Mouse (Mus musculus): Measurements from ENCODE around the gene Rps5. TPM values are rescaled to one million over a fixed set of nuclear protein-coding genes. Genes with fewer than 3 reads are reported as not detected.
A peak's percentile ranks its signal among the peaks of the same experiment; 100 is the strongest.
"Not testable (repeated sequence)": the region's sequence is repeated elsewhere in the genome, so short reads cannot be mapped to it uniquely, and the experiment has no call there.

The Rps5 gene
- 100 to 1,000 TPM; 502 to 620 (median 561) TPM for total RNA-seq (2022)

DNA sequence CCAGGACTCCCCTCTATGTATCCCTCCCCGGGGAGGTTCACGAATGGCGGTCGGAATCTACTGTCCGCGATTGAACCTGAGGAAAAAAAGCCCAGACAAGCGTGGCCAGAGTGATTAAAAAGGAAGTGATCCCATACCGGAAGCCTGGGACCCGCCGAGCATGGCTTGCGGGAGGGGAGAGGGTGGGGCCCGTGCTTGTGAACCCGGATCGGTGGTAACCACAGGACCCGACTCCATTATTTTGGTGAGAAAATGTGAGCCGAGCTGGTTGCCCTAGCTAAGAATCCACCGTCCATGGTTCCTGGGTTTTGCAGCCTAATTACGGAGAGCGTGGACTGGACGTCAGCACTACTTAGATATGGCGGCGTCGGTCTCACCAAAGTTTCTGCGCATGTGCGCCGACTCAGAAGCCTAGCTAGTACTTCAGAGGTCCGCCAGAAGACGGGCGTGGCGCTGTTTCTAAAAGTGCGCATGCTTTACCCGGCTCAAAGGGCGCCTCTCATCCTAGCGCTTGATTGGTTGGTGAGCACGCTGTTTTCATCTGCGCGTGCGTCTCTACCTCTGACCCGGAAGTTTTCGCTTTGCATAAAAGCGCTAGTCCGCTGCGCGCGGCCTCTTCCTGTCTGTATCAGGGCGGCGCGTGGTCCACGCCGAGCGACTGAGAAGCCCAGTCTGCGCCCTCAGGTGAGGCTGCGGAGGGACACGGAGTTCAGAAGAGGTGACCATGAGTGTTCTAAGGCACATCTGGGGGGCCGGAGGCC lies at the start of gene Rps5:
Gene Rps5 (plus strand): TSS at position 586 of the 761 bp plus-strand sequence.
- peak; percentile 99 for DNase-seq (ENCODE audit: low spot score)

DNA sequence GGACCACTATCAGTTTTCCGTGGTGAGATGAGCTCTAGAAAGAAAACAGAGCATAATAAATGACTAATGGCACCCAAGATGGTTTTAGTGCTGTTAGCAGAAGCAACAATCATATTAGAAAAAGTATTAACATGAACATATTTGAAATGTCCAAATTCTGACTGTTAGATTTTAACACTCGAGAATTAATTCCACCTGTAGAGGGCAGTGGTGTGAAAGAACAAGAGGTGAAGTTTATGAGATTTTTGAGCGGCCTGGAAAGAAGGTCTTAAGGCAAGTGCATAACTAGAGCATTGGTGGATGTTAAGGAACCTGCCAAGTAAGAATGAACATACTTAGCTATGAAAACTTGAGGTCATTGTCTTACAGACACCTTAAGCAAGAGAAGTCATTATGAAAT lies 47.8 kb upstream of the Rps5 start:
- DNase-seq (ENCODE audit: low spot score) = peak; percentile 38

GRCm38 (mm10) chr7:12880036-12880435 lies 42.1 kb upstream of the Rps5 start:
- DNase-seq (ENCODE audit: low spot score) = no peak

DNA sequence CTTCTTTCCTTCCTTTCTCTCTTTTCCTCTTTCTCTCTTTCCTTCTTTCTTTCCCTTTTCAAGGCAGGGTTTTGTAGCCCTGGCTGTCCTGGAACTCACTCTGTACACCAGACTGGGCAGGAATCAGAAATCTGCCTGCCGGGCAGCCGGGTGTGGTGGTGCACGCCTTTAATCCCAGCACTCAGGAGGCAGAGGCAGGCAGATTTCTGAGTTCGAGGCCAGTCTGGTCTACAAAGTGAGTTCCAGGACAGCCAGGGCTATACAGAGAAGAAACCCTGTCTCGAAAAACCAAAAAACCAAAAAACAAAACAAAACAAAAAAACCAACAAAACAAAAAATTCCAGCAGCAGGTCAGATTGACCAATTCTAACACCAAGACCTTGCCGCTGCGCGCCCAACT lies 41.6 kb upstream of the Rps5 start:
- not testable (repeated sequence) for DNase-seq (ENCODE audit: low spot score)

GRCm38 (mm10) chr7:12880911-12881660 lies 41.0 kb upstream of the Rps5 start, which contains the start of gene Zfp128:
Zfp128 (plus strand) TSS chr7:12881177.
- peak; percentile 96 for DNase-seq (ENCODE audit: low spot score)

DNA sequence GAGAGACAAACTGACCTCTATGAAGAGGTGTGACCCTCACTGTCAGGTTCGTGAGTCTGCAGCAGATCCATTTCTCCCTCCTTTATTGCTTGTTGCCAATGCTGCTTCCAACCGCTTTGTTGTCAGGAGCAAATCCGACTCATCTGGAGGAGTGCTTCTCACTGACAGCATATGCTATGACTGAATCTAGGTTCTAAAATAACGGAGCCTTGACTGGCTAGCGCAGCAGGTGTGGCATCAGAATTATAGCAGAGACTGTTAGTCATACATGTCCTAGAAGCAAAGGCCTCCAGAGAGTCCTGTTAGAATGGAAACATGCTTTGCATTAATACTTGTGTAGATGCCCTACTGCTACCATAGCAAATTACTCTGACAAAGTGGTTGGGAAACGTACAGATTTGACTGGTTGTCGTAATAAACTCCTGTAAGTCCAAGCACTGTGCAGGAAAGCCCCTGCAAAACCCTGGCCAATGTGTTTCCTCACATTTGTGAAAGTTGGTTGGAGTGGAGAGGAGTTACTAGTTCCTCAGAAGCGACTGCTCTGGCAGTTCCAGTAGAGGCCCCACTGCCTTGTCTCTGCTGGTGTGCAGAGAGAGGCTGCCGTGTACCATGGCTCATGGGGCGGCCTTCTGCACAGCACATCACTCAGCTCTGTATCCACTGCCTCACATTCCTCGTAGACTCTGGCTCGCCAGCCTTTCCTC lies 35.4 kb upstream of the Rps5 start:
- no peak for DNase-seq (ENCODE audit: low spot score)

DNA sequence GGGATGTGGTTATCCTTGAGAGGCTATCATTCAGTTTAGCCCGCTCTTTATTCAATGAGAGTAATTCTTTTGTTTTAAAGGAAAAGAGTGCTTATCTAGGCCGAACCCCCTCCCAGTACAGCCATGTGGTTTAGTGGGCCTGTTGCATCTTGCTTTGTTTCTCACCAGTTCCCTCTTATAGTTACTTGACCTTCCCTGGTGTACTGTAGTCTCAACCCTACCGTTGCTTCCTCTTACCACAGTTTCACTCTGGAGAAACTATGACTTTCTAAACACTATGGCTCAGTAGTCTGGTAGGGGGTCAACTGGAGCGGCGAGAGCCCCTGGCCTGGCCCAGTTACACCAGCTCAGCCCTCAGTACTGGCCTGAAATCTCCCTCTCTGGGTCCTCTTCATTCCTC lies 34.5 kb upstream of the Rps5 start:
- no peak for DNase-seq (ENCODE audit: low spot score)

DNA sequence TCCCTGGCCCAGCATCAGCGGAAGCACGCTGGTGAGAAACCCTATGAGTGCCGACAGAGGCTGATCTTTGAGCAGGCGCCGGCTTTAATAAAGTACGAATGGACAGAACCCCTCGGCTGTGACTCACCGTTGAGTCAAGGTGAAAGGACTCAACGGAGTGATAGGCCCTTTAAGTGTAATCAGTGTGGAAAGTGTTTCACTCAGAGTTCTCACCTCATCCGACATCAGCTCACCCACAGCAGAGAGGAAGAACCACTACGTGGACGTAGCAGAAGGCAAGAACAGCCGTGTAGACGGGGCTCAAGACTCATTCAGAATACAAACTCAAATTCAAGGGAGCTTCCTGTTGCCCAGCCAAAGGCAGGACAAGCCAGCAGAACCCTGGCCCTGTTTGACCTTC lies 31.2 kb upstream of the Rps5 start:
- DNase-seq (ENCODE audit: low spot score) = no peak

DNA sequence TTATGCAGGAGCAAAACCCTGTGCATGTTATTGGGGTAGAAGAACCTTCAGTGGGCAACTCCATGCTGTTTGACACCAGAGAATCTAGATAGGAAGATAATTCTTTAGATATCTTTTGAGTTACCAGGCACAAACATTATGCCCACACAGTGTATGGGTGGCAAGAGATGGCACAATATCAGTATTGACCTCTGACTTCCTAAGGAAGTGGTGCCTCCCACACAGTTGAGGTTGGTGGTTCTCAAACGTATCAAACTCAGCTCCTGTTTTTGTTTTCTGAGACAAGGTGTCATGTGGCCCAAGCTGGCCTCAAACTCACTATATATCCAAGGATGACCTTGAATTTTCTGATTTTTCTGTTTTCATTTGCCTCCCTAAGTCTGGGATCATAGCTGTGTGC lies 30.8 kb upstream of the Rps5 start:
- no peak for DNase-seq (ENCODE audit: low spot score)

- peak; percentile 96 for DNase-seq (ENCODE audit: low spot score)
These were observed 24.3 kb upstream of the Rps5 start, which contains the start of gene Zscan22 for GRCm38 (mm10) chr7:12897655-12898410. Zscan22 (plus strand) TSS chr7:12897815.

DNA sequence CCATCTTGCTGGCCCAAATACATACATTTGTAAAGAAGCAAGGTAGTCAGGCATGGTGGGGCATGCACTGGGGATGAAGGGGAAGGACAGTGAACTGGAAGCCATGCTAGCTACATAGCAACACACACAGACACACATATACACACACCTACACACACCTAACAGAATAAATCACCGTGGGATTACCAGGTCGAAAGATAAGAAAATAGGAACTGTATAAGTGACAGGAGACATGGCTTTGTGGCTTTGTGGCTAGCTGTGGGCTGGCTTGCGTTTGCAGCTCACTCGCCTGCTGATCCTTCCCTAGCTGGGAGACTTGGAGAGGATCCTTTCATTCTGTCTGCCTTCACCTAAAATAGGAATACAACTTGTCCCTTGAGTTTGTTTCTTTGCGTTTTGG lies 20.6 kb upstream of the Rps5 start:
- DNase-seq (ENCODE audit: low spot score) = no peak

DNA sequence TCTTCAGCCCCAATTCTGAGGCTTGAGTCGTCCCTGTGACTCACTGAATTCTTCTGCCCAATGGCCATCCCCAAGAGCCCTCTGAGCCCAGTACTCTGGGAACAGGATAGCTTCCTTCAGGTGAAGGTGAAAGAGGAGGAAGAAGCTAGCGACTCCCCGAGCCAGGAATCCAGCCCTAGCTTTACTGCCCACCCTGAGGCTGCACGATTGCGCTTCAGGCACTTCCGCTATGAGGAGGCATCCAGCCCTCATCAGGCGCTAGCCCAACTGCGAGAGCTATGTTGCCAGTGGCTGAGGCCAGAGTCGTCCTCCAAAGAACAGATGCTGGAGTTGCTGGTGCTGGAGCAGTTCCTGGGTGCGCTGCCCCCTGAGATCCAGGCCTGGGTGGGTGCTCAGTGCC lies 18.5 kb upstream of the Rps5 start:
- no peak for DNase-seq (ENCODE audit: low spot score)

- DNase-seq (ENCODE audit: low spot score) = no peak
These were observed 16.9 kb upstream of the Rps5 start for GRCm38 (mm10) chr7:12905146-12905545.

GRCm38 (mm10) chr7:12909498-12909962 lies 12.6 kb upstream of the Rps5 start:
- peak; percentile 83 for DNase-seq (ENCODE audit: low spot score)

DNA sequence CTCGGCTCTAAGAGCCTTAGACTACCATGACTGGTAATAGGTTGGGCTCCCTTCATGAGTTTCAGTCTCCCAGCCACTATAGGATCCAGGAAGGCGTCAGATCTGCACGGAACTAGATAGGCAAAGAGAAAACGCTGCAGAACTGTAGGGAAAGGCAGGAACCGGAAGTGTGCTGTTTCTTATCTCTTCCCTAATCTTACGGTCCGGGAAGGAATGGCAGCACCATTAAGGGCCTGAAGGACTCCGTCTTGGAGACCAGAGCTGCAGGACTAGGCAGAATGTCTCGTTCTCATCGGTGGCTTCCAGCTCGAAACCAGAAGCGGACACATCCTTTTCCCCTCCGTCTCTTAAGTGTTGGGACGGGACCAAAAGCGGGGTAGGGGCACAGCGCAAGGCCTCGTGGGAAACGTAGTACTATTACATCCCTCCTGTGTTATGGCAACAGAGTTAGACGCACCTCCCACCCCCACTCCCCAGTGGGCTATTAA lies 11.9 kb upstream of the Rps5 start:
- peak; percentile 53 for DNase-seq (ENCODE audit: low spot score)

DNA sequence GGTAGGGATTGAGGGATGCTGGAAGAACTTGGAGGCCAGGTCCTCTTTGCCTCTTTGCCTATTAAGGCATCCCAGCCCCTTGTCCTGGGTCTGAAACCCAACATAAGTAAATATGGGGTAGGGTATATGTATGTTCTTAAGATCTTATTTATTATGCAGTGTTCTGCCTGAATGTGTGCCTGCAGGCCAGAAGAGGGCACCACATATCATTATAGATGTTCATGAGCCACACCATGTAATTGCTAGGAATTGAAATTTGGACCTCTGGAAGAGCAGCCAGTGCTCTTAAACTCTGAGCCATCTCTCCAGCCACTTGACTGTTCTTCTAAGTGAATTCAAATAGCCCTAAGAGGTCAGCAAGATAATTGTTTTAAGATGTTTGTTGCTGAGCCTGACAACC lies 8.5 kb upstream of the Rps5 start:
- DNase-seq (ENCODE audit: low spot score) = no peak

- DNase-seq (ENCODE audit: low spot score) = not testable (repeated sequence)
These were observed 1.6 kb upstream of the Rps5 start for GRCm38 (mm10) chr7:12920495-12920894.

- DNase-seq (ENCODE audit: low spot score) = no peak
These were observed 779 bp upstream of the Rps5 start for GRCm38 (mm10) chr7:12921318-12921704.

DNA sequence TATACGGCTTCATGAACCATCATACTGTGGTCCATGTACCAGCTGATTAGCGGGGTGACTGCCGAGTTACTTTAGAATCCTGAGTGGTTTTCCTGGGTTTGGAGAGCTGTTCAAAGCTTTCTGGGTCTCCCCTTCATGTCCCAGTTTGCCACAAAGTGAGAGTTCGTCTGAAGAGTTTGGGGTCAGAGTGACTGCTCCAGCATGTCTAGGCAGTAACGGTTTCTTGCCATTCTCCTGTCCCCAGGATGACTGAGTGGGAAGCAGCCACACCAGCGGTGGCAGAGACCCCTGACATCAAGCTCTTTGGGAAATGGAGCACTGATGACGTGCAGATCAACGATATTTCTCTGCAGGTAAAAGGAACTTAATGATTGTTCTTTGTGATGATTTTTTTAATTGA lies 639 bp downstream of the Rps5 start:
- DNase-seq (ENCODE audit: low spot score) = no peak

DNA sequence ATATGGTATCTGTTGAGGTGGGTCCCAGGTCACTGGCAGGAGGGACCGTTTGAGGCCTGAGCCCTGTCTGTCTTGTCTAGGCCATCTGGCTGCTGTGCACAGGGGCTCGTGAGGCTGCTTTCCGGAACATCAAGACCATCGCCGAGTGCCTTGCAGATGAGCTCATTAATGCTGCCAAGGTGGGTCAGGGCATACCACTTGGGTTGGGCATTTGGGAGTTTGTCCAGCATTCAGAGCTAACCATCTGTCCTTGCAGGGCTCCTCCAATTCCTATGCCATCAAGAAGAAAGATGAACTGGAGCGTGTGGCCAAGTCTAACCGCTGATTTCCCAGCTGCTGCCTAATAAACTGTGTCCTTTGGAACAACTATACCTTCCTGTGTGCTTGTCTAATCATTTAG lies 4.2 kb downstream of the Rps5 start:
- DNase-seq (ENCODE audit: low spot score) = no peak

DNA sequence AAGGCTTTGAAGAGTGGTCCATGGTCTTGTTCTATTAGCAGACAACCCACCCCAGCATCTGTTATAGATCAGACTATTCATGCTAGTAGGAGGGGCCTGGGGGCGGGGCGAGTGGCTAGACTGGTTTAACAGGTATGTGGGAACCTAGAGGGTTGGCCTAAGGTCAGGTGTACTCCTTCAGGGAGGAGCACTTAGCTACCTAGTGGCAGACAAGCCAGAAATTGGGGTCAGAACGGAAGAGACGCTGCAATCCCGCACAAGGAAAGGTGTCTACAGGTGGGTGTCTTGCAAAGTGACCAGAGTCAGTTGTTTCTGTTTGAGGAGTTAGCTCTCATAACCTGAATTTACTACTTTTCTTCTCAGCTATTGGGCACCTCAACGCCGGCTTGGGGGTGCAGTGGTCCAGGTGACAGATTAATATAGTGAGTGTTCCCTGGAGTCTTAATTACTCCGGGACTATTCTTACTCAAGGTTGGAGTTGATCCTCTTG lies 5.1 kb downstream of the Rps5 start, which contains the start of gene Rnf225:
Gene Rnf225 (plus strand): TSS at position 226 of the 490 bp plus-strand sequence.
- no peak for DNase-seq (ENCODE audit: low spot score)
